Mouse (Mus musculus) CH12.LX (cell line): Measurements from ENCODE around the gene Dcaf11. TPM values are rescaled to one million over a fixed set of nuclear protein-coding genes. Genes with fewer than 3 reads are reported as not detected.
A peak's percentile ranks its signal among the peaks of the same experiment; 100 is the strongest.

Experiments
- DNase-seq: peaks from one replicate; pipeline ENCODE4 v3.0.0-alpha.2; 2013; ENCODE audit errors: extremely low read depth
- H3K27ac ChIP-seq: 2 replicates; pipeline ENCODE4 v1.5.1; 2012; ENCODE audit warnings: low read depth, mild to moderate bottlenecking, control low read depth, moderate library complexity; ENCODE audit not compliant: insufficient read depth
- H3K27me3 ChIP-seq: replicated peaks from 2 replicates; pipeline ENCODE3; 2012; ENCODE audit warnings: inconsistent platforms
- H3K36me3 ChIP-seq, 2 experiments: replicated peaks in 1 of 2; 2 replicates each; pipeline versions ENCODE3 to v1.6.1; 2012; ENCODE audit warnings: inconsistent platforms in 1 of 2, low read length in 1 of 2, mild to moderate bottlenecking in 1 of 2, mixed read lengths in 1 of 2, moderate library complexity in 1 of 2; ENCODE audit not compliant: control insufficient read depth in 1 of 2, insufficient read depth in 1 of 2
- H3K4me1 ChIP-seq, 2 experiments: 2 replicates each; pipeline ENCODE4 v1.6.1; 2012; ENCODE audit warnings: inconsistent platforms in 1 of 2, moderate library complexity in 1 of 2; ENCODE audit not compliant: insufficient read depth in 2 of 2, control insufficient read depth in 1 of 2
- H3K4me2 ChIP-seq: 2 replicates; pipeline ENCODE4 v1.6.1; 2012; ENCODE audit warnings: low read depth, mild to moderate bottlenecking, control low read depth; ENCODE audit not compliant: poor library complexity, insufficient read depth, severe bottlenecking
- H3K4me3 ChIP-seq, 3 experiments: fragments of 150-350 bp in 1 of 3; sonication (generic) in 1 of 3; replicated peaks in 1 of 3; 2 replicates each; pipeline versions ENCODE3 to v1.5.1; 2011 to 2012; ENCODE audit warnings: low read depth in 2 of 3, low read length in 2 of 3, mild to moderate bottlenecking in 2 of 3, moderate library complexity in 2 of 3, control low read depth in 1 of 3, improper control_type of control experiment in 1 of 3, inconsistent platforms in 1 of 3, mixed read lengths in 1 of 3; ENCODE audit not compliant: poor library complexity in 1 of 3
- H3K79me2 ChIP-seq: replicated peaks from 2 replicates; pipeline ENCODE4 v1.6.1; 2012; ENCODE audit warnings: mild to moderate bottlenecking, moderate library complexity; ENCODE audit not compliant: control insufficient read depth, poor library complexity, insufficient read depth, severe bottlenecking; ENCODE audit errors: extremely low read depth
- H3K9ac ChIP-seq: 2 replicates; pipeline ENCODE4 v1.6.1; 2012; ENCODE audit warnings: low read depth, mild to moderate bottlenecking, control low read depth, moderate library complexity; ENCODE audit not compliant: insufficient read depth
- H3K9me3 ChIP-seq: replicated peaks from 2 replicates; pipeline ENCODE3; 2012; ENCODE audit warnings: low read length, inconsistent platforms, mixed read lengths
- BHLHE40 ChIP-seq: IDR thresholded peaks from 2 replicates; pipeline ENCODE4 v1.6.1; 2011; ENCODE audit warnings: mild to moderate bottlenecking, low read depth, low read length, improper control_type of control experiment
- CTCF ChIP-seq, 2 experiments: IDR thresholded peaks in 1 of 2; conservative IDR thresholded peaks in 1 of 2; 2 replicates each; pipeline ENCODE4 v1.5.1; 2011 to 2012; ENCODE audit warnings: low read depth in 2 of 2, low read length in 2 of 2, improper control_type of control experiment in 1 of 2, inconsistent platforms in 1 of 2, mild to moderate bottlenecking in 1 of 2, moderate library complexity in 1 of 2
- ELF1 ChIP-seq: IDR thresholded peaks from 2 replicates; pipeline ENCODE4 v1.6.1; 2014; ENCODE audit warnings: low read depth, mild to moderate bottlenecking, inconsistent platforms, low read length, improper control_type of control experiment
- ETS1 ChIP-seq: conservative IDR thresholded peaks from 2 replicates; pipeline ENCODE4 v1.6.1; 2012; ENCODE audit warnings: low read depth, mild to moderate bottlenecking, inconsistent platforms, low read length, improper control_type of control experiment, moderate library complexity
- IRF4 ChIP-seq: IDR thresholded peaks from 2 replicates; pipeline ENCODE4 v1.6.1; 2014; ENCODE audit warnings: low read depth, mild to moderate bottlenecking, inconsistent platforms, low read length, improper control_type of control experiment
- JUN ChIP-seq: IDR thresholded peaks from 2 replicates; pipeline ENCODE4 v1.6.1; 2011; ENCODE audit warnings: low read depth, mild to moderate bottlenecking, low read length, improper control_type of control experiment, moderate library complexity; ENCODE audit not compliant: insufficient read depth
- JUND ChIP-seq: conservative IDR thresholded peaks from 2 replicates; pipeline ENCODE4 v1.6.1; 2011; ENCODE audit warnings: low read depth, low read length, improper control_type of control experiment
- MAZ ChIP-seq: IDR thresholded peaks from 2 replicates; pipeline ENCODE4 v1.6.1; 2012; ENCODE audit warnings: low read depth, mild to moderate bottlenecking, inconsistent platforms, low read length, improper control_type of control experiment, moderate library complexity
- PAX5 ChIP-seq: IDR thresholded peaks from 2 replicates; pipeline ENCODE4 v1.6.1; 2012; ENCODE audit warnings: low read length, inconsistent platforms, mixed read lengths
- POLR2A ChIP-seq: IDR thresholded peaks from 2 replicates; pipeline ENCODE4 v1.6.1; 2011; ENCODE audit warnings: low read depth, mild to moderate bottlenecking, improper control_type of control experiment, low read length
- RAD21 ChIP-seq: IDR thresholded peaks from 2 replicates; pipeline ENCODE4 v1.6.1; 2011; ENCODE audit warnings: low read depth, mild to moderate bottlenecking, low read length, improper control_type of control experiment, moderate library complexity
- SIN3A ChIP-seq: IDR thresholded peaks from 2 replicates; pipeline ENCODE4 v1.6.1; 2012; ENCODE audit warnings: low read length, improper control_type of control experiment, inconsistent platforms
- SMC3 ChIP-seq: IDR thresholded peaks from 2 replicates; pipeline ENCODE4 v1.6.1; 2011; ENCODE audit warnings: low read depth, low read length, improper control_type of control experiment
- UBTF ChIP-seq: IDR thresholded peaks from 2 replicates; pipeline ENCODE4 v1.6.1; 2012; ENCODE audit warnings: low read depth, mild to moderate bottlenecking, inconsistent platforms, low read length, improper control_type of control experiment, moderate library complexity
- USF1 ChIP-seq: IDR thresholded peaks from 2 replicates; pipeline ENCODE4 v1.6.1; 2014; ENCODE audit warnings: low read depth, mild to moderate bottlenecking, inconsistent platforms, low read length, improper control_type of control experiment
- ZKSCAN1 ChIP-seq: IDR thresholded peaks from 2 replicates; pipeline ENCODE4 v1.6.1; 2012; ENCODE audit warnings: low read depth, inconsistent platforms, low read length, improper control_type of control experiment, borderline replicate concordance
- dilution Hi-C: fragments of 300-500 bp; cut with MboI; formaldehyde crosslinking; loops from 2 replicates; pipeline ENCODE4 v1.14.3; 2020; ENCODE audit warnings: low sequenced_read_pairs; ENCODE audit not compliant: extremely low pct_unique_long_range_greater_than_20kb, extremely low pct_ligation_motif_present
- in situ Hi-C: fragments of 300-500 bp; cut with MboI; formaldehyde crosslinking; loops from 3 replicates; pipeline ENCODE4 v1.14.3; 2019; ENCODE audit warnings: low sequenced_read_pairs, low pct_ligation_motif_present, low pct_unique_long_range_greater_than_20kb, mixed read lengths
- polyA plus RNA-seq: library from polyadenylated mRNA; unstranded; fragments of >175 nt; gene quantifications from 2 replicates; pipeline ENCODE4 v1.2.1, GENCODE M21; 2012; ENCODE audit warnings: low read depth; ENCODE audit not compliant: insufficient read length
- total RNA-seq, 2 experiments: library from RNA; depleted of rRNA; stranded (reverse); fragments of 300-350 nt in 1 of 2; fragments of >200 nt in 1 of 2; gene quantifications; 2 replicates each; pipeline ENCODE4 v1.2.3; 2012 to 2014

Gene Dcaf11
- total and polyA plus RNA-seq, 3 experiments: 29.3 to 39.1 (median 32.6) TPM

- no peak for DNase-seq
Observed at GRCm38 (mm10) chr14:55580731-55581130, 20.9 kb downstream of the Dcaf11 start.

GRCm38 (mm10) chr14:55581981-55582681 is 22.3 kb downstream of the Dcaf11 start:
- DNase-seq: no peak
- dilution Hi-C loops: no loop called here
- H3K27ac ChIP-seq: no peak overlapping the region

More at GRCm38 (mm10) chr14:55580731-55581130, 20.9 kb downstream of the Dcaf11 start:
- in situ Hi-C loops (no loop called here), dilution Hi-C loops (no loop called here)
- peaks cover 20 to 48% of the 10 kb centered on the region in 2 experiments for H3K4me1 ChIP-seq
- peaks cover 19 to 40% of the 10 kb centered on the region in 2 experiments for H3K36me3 ChIP-seq
- no peaks in the 10 kb centered on the region for H3K27me3 ChIP-seq
- no peaks in the 10 kb centered on the region for H3K9me3 ChIP-seq
- no peak overlapping the region for H3K9ac ChIP-seq
- no peak overlapping the region for H3K4me3 ChIP-seq
- H3K79me2 ChIP-seq: peaks cover 12% of the 10 kb centered on the region
- TF ChIP-seq BHLHE40 (0 out of 2 replicates have a peak, but pooled peaks have one; percentile 25), SIN3A (no peak), USF1 (peak; percentile 18; the same call in 1 of the 2 replicates), MAZ (no peak), IRF4 (peak; percentile 24; the same call in 1 of the 2 replicates), JUN (no peak), ELF1 (no peak), SMC3 (no peak), PAX5 (no peak), JUND (no peak), UBTF (0 out of 2 replicates have a peak, but pooled peaks have one; percentile 71), ZKSCAN1 (no peak)
- H3K27ac ChIP-seq: peak overlapping the region; percentile 32
- H3K4me2 ChIP-seq: no peak overlapping the region; the same call in 1 of the 2 replicates

More at GRCm38 (mm10) chr14:55581981-55582681, 22.3 kb downstream of the Dcaf11 start:
- no peak overlapping the region for H3K4me2 ChIP-seq
- TF ChIP-seq CTCF (conservative IDR thresholded peaks at IDR 0.05 in 1 of 2, IDR thresholded peaks at IDR 0.05 in 1 of 2; ENCODE audit: low read depth in 2 of 2, low read length in 2 of 2): peak; percentile 60 to 70
- peak; percentile 10 for TF ChIP-seq POLR2A
- TF ChIP-seq ETS1: no peak
- peak; percentile 3 for TF ChIP-seq RAD21
- H3K79me2 ChIP-seq: peaks cover 12% of the 10 kb centered on the region
- H3K9ac ChIP-seq: no peak overlapping the region
- H3K4me3 ChIP-seq: no peak overlapping the region
- in situ Hi-C loops: no loop called here
- H3K4me1 ChIP-seq: peaks cover 21 to 61% of the 10 kb centered on the region in 2 experiments
- H3K36me3 ChIP-seq: peaks cover 21 to 47% of the 10 kb centered on the region in 2 experiments
- no peaks in the 10 kb centered on the region for H3K27me3 ChIP-seq
- no peaks in the 10 kb centered on the region for H3K9me3 ChIP-seq
